Mouse (Mus musculus) liver, adult 10 weeks (tissue): ENCODE results near the gene Olfr1160. TPM values are rescaled to one million over a fixed set of nuclear protein-coding genes. Genes with fewer than 3 reads are reported as not detected.

Source experiments
- polyA plus RNA-seq: library from polyadenylated mRNA; stranded (reverse); fragments of 350-450 nt; fragmentation: Illumina TruSeq; extraction: RNeasy Lipid Tissue Mini Kit (QIAGEN cat#74804); gene quantifications from one replicate; pipeline ENCODE4 v1.2.3, GENCODE M21; 2014; ENCODE audit warnings: low read depth, low replicate concordance

Gene Olfr1160
- not detected for polyA plus RNA-seq

DNA sequence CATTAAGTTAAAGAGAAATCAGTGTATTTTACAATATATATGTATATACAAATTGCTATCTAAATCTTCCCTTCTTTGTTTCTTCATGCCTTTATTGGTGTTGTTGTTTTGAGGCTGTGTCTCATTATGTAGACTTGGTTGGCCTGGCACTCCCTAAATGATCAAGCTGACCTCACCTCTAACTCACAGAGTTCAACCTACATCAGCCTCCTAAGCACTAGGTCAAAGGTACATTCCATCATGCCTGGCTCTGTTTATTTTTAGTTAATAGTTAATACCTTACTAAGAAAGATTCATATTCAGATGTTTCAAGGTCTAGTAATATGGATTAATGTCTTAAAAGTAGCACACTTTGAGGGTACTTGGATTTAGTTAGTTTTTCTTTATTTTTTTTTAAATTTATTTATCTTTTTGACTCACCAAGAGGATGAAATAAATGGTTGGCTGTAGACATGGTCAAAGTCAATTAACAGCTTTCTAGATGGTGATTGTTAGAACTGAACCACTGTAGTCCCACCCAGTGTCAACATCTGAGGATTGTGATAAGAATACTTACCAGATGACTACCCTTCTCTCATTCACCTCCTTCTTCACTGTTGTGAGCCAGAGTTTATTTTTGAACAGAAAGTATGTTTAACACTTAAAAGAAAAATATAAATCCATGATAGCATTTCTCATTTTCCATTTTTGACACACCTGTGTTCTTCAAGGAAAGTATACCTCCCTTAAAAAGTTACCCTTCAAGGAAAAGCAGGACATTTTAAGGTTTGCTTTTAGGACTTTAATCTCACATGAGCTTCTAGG lies at the start of gene Olfr1160:
Gene Olfr1160, minus strand, starts transcription at position 754 of the 804 bp plus-strand sequence.

DNA sequence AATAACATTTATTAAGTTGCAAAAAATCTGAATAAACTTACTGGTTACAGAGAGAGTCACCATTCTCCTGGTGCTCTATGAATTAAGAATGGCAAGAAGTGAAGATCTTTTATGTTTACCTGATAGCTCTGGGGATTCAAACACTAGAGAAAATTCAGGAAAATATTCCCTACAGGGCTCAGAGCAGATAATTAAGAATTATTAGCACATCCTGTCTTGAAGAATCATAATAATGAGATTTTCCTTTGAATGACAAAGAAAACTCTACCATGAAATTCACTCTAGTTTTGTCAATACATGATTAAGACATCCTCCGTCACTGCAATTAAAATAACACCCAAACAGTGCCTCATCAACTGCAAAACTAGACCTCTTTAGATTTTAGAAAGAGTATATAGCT lies 43.0 kb upstream of the Olfr1160 start, which contains the start of gene Olfr1162:
Gene Olfr1162, minus strand, starts transcription at position 101 of the 400 bp plus-strand sequence.

DNA sequence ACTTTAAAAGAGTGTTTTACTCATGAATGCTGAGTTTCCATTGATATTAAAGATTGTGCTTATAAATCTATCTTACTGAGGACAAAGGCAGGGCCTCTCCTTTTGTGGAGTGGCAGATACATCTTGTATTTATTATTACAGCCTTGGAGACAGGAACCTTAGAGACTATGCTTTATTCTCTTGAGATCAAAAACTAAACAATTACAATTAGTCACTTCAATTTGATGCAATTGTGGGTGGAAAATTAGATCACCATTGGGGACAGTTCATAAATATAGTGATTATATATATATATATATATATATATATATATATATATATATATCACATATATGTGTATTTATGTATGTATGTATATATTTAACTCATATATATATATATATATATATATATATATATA lies 29.5 kb upstream of the Olfr1160 start, which contains the start of gene Olfr73:
Gene Olfr73, minus strand, starts transcription at position 101 of the 400 bp plus-strand sequence.

DNA sequence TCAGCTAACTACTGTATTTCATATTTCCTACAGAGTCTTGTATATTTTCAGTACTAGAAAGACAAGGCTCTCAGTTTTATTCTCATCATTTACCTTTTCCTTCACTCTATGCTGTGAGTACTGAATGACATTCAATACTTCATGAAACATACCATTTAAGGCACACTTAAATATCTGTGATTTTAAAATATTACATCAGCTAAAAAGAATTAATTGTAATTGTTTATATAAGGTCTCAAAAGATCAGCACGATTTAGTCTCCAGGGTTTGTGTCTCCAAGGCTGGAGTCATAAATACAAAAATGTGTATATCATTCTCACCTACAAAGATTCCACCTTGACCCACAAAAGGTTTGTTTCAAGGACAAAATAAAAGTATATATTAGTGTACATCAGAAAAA lies 14.4 kb upstream of the Olfr1160 start, which contains the start of gene Olfr1161:
Gene Olfr1161, plus strand, starts transcription at position 301 of the 400 bp plus-strand sequence.

DNA sequence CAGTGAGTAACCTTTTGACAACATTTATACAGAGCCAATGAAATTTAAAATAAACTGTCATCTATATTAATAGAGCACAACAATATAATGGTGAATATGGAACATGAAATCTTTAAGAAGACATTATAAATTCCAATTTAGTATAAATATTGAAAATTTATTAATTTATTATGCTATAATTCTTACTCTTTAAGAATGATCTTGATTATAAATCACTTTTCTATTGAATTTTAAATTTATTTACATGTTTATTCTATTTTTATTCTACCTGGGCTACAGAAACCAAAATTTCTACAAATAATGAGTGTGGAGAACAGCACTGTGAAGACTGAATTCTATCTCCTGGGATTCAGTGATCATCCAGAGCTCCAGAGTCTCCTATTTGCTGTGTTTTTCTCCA lies 18.3 kb downstream of the Olfr1160 start, which contains the start of gene Olfr1158:
Gene Olfr1158, plus strand, starts transcription at position 301 of the 400 bp plus-strand sequence.

DNA sequence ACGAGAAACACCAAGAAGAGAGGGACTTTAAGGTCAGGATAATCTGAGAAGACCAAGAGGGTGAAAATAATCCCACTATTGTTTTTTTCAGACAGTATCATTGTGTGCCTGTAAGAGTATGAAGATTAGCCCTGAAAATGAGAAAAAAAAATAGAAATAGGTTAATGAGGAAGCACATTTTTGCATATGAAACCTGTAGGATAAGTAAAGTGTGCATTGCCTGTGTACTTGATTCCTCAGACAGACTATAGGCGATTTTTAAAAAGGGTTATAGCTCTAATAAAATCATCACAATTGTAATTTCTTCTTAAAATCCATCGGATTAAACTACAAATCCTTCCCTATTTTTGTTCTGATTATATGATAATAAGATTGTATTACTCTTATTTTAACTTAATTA lies 33.5 kb downstream of the Olfr1160 start, which contains the start of gene Olfr74:
Gene Olfr74, minus strand, starts transcription at position 101 of the 400 bp plus-strand sequence.

DNA sequence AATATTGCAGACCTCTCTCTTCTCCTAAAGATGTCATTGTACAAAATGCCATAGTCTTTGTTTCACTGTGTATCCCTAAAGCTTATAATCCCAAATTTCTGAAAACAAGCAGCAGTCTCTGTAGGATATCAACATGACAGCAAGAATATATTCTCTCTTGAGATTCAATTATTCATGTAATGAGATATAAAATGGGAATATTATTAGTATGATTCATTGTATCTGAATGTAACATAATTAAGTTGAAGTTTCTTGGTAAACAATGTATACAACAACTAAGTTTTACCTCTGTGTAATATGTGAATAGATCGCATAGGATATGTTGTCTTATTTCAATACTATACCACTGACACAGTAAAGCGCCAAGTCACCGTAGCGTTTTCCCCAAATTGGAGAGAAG lies 39.9 kb downstream of the Olfr1160 start, which contains the start of gene Olfr1157:
Gene Olfr1157, minus strand, starts transcription at position 101 of the 400 bp plus-strand sequence.

DNA sequence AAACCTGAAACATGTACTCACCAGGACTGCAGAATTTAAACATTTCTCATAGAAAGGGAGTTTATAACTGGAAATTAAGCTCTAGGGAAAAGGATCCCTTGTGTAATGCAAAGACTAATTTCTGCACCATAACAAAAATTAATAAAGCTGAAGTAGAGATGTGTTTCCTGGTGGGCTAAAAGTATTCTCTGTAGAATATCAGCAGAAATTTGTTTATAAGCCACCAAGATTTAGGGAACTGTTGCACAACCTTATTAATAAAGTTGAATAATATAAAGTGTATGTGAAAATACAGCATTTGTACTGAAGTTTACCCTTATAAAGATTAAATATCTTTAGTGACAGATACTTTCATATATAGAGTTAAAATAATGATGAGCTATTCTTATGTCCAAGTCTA lies 55.1 kb downstream of the Olfr1160 start, which contains the start of gene Olfr1156:
Gene Olfr1156, minus strand, starts transcription at position 101 of the 400 bp plus-strand sequence.

Other genes starting within 250 kb of the Olfr1160 start
- gene Olfr152, start 228.8 kb downstream of the Olfr1160 start, polyA plus RNA-seq = not detected
- not detected for gene Olfr1143, start 207.7 kb downstream of the Olfr1160 start, polyA plus RNA-seq
- gene Olfr1145, start 198.4 kb downstream of the Olfr1160 start, polyA plus RNA-seq = not detected
- gene Olfr1148, start 177.7 kb downstream of the Olfr1160 start, polyA plus RNA-seq = not detected
- not detected for gene Olfr1150-ps1, start 164.3 kb downstream of the Olfr1160 start, polyA plus RNA-seq
- not detected for gene Olfr1151, start 152.4 kb downstream of the Olfr1160 start, polyA plus RNA-seq
- gene Olfr1152, start 141.8 kb downstream of the Olfr1160 start, polyA plus RNA-seq = not detected
- gene Olfr1153, start 113.3 kb downstream of the Olfr1160 start, polyA plus RNA-seq = not detected
- not detected for gene Olfr1154, start 103.1 kb downstream of the Olfr1160 start, polyA plus RNA-seq
- not detected for gene Olfr1155, start 63.1 kb downstream of the Olfr1160 start, polyA plus RNA-seq
- not detected for gene Olfr1156, start 55.2 kb downstream of the Olfr1160 start, polyA plus RNA-seq
- gene Olfr1157, start 40.0 kb downstream of the Olfr1160 start, polyA plus RNA-seq = not detected
- not detected for gene Olfr74, start 33.6 kb downstream of the Olfr1160 start, polyA plus RNA-seq
- gene Olfr1158, start 18.2 kb downstream of the Olfr1160 start, polyA plus RNA-seq = not detected
- gene Olfr1161, start 14.5 kb upstream of the Olfr1160 start, polyA plus RNA-seq = not detected
- not detected for gene Olfr73, start 29.4 kb upstream of the Olfr1160 start, polyA plus RNA-seq
- not detected for gene Olfr1162, start 42.9 kb upstream of the Olfr1160 start, polyA plus RNA-seq
- not detected for gene Olfr1163, start 63.6 kb upstream of the Olfr1160 start, polyA plus RNA-seq
- gene Olfr1164, start 85.7 kb upstream of the Olfr1160 start, polyA plus RNA-seq = not detected
- gene Olfr1166, start 120.0 kb upstream of the Olfr1160 start, polyA plus RNA-seq = not detected
- gene Olfr1167, start 146.9 kb upstream of the Olfr1160 start, polyA plus RNA-seq = not detected
- not detected for gene Olfr1168, start 173.6 kb upstream of the Olfr1160 start, polyA plus RNA-seq
- gene Olfr1170, start 220.1 kb upstream of the Olfr1160 start, polyA plus RNA-seq = not detected